Mouse (Mus musculus) mammary gland, adult 2 months (tissue): Measurements from ENCODE around the gene Trim8. TPM values are rescaled to one million over a fixed set of nuclear protein-coding genes. Genes with fewer than 3 reads are reported as not detected.

ENCODE experiments used
- polyA plus RNA-seq: library from polyadenylated mRNA; depleted of rRNA; stranded (reverse); fragments of >200 nt; gene quantifications from 2 replicates; pipeline ENCODE4 v1.2.3, GENCODE M21; 2012; ENCODE audit warnings: low replicate concordance; rRNA removed

The Trim8 gene
- polyA plus RNA-seq: 34.8 and 83.0 TPM in 2 replicates

DNA sequence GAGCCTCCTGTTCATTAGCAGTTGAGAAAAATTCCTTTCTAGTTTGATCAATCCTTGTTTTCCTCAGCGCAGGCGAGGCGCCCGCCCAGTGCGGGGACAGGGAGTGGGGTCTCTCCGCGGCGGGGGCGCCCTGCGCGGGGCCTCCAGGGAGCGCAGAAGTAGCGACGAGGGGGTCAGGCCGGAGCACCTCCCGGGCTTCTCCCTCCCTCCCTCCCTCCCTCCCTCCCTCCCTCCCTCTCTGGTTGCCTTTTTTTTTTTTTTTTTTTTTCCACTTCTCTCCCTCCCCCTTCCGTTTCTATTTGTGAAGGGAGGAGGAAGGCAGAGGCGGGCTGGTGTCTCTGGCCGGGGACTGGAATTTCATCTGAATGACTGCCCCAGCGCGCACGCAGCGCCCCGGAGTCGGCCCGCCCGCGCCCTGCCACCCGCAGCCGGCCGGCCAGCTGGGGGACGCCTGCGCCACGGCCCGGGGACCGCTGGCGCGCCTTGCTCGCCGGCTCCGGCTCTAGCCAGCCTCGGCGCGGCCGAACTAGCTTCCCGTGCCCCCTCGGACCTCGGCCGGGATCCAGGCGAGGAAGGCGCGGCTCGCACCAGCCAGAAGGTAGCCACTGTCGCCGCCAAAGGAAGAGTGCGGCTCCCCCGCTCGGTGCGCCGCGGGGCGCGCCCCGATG lies at the start of gene Trim8:
TSS of gene Trim8 (plus strand) at position 302 of the 668 bp plus-strand sequence.

Other genes with a start within 250 kb of the Trim8 start
- gene Nfkb2, start 197.4 kb upstream of the Trim8 start, polyA plus RNA-seq: 68.3 and 139 TPM in 2 replicates
- gene Psd, start 174.5 kb upstream of the Trim8 start, polyA plus RNA-seq: 2.5 and 5.7 TPM in 2 replicates
- 15.5 and 33.7 TPM in 2 replicates for gene Fbxl15, start 173.5 kb upstream of the Trim8 start, polyA plus RNA-seq
- 50.5 and 53.3 TPM in 2 replicates for gene Cuedc2, start 163.0 kb upstream of the Trim8 start, polyA plus RNA-seq
- 18.6 and 29.8 TPM in 2 replicates for gene Mfsd13a, start 160.6 kb upstream of the Trim8 start, polyA plus RNA-seq
- gene 2310034G01Rik, start 151.4 kb upstream of the Trim8 start, polyA plus RNA-seq: 0.69 and 1.1 TPM in 2 replicates
- gene Actr1a, start 106.0 kb upstream of the Trim8 start, polyA plus RNA-seq: 93.6 and 128 TPM in 2 replicates
- 18.6 and 25.1 TPM in 2 replicates for gene Sufu, start 104.8 kb upstream of the Trim8 start, polyA plus RNA-seq
- 10.4 and 23.6 TPM in 2 replicates for gene Arl3, start 71.5 kb downstream of the Trim8 start, polyA plus RNA-seq
- gene Sfxn2, start 71.7 kb downstream of the Trim8 start, polyA plus RNA-seq: 3.3 and 5.6 TPM in 2 replicates
- gene Wbp1l, start 97.4 kb downstream of the Trim8 start, polyA plus RNA-seq: 54.5 and 65.0 TPM in 2 replicates
- gene Cyp17a1, start 171.5 kb downstream of the Trim8 start, polyA plus RNA-seq: 0.53 TPM in 1 of 2 replicates, not detected in the other
- gene Borcs7, start 188.2 kb downstream of the Trim8 start, polyA plus RNA-seq: 3.7 and 7.8 TPM in 2 replicates
- gene As3mt, start 205.8 kb downstream of the Trim8 start, polyA plus RNA-seq: 3.6 and 9.7 TPM in 2 replicates